Mouse (Mus musculus) brain, embryonic 14.5 days (tissue): ENCODE results near the gene Olfr279.
"Not testable (repeated sequence)": the region's sequence is repeated elsewhere in the genome, so short reads cannot be mapped to it uniquely, and the experiment has no call there.

Source experiments
- CTCF ChIP-seq: fragments of 200-500 bp; IDR thresholded peaks from 2 replicates; pipeline ENCODE4 v1.5.1; 2012; ENCODE audit warnings: inconsistent platforms, mild to moderate bottlenecking, moderate library complexity, borderline replicate concordance; ENCODE audit not compliant: insufficient read depth, insufficient read length; ENCODE audit errors: extremely low read depth
- POLR2A ChIP-seq: fragments of 200-500 bp; IDR thresholded peaks from 2 replicates; pipeline ENCODE4 v1.6.1; 2012; ENCODE audit warnings: mild to moderate bottlenecking, inconsistent platforms, borderline replicate concordance; ENCODE audit not compliant: poor library complexity, insufficient read depth, insufficient read length, severe bottlenecking; ENCODE audit errors: extremely low read depth

GRCm38 (mm10) chr15:98514845-98515244 is 22.6 kb downstream of the Olfr279 start:
- TF ChIP-seq POLR2A, CTCF: not testable (repeated sequence)
